Mouse (Mus musculus): ENCODE data around the gene Olfr224. TPM values are rescaled to one million over a fixed set of nuclear protein-coding genes. Genes with fewer than 3 reads are reported as not detected.

Olfr224 gene
- polyA plus RNA-seq, 1 experiment from 2014 or later: not detected

Other genes starting within 250 kb of the Olfr224 start
- 32.6 and 38.8 TPM in 2 replicates for gene Zfp672, start 240.2 kb downstream of the Olfr224 start, polyA plus RNA-seq (2015; fragmentation: Nextera tagmentation; extraction: Ambion mirVana)
- gene Sh3bp5l, start 239.8 kb downstream of the Olfr224 start, polyA plus RNA-seq (2015; fragmentation: Nextera tagmentation; extraction: Ambion mirVana): 35.7 and 36.9 TPM in 2 replicates
- gene Lypd8, start 191.5 kb downstream of the Olfr224 start, polyA plus RNA-seq (2015; fragmentation: Nextera tagmentation; extraction: Ambion mirVana): 0.23 TPM in 1 of 2 replicates, not detected in the other
- gene 1810065E05Rik, start 149.4 kb downstream of the Olfr224 start, polyA plus RNA-seq (2015; fragmentation: Nextera tagmentation; extraction: Ambion mirVana): not detected in 2 replicates
- gene Gm12253, start 138.0 kb downstream of the Olfr224 start, polyA plus RNA-seq (2015; fragmentation: Nextera tagmentation; extraction: Ambion mirVana): not detected in 2 replicates
- gene Lypd9, start 117.6 kb downstream of the Olfr224 start, polyA plus RNA-seq (2015; fragmentation: Nextera tagmentation; extraction: Ambion mirVana): not detected in 2 replicates
- not detected in 2 replicates for gene Olfr30, start 108.3 kb downstream of the Olfr224 start, polyA plus RNA-seq (2015; fragmentation: Nextera tagmentation; extraction: Ambion mirVana)
- gene Olfr332, start 78.0 kb downstream of the Olfr224 start, polyA plus RNA-seq (2015; fragmentation: Nextera tagmentation; extraction: Ambion mirVana): not detected in 2 replicates
- not detected in 2 replicates for gene Olfr331, start 68.0 kb downstream of the Olfr224 start, polyA plus RNA-seq (2015; fragmentation: Nextera tagmentation; extraction: Ambion mirVana)
- gene Olfr330, start 35.7 kb downstream of the Olfr224 start, polyA plus RNA-seq (2015; fragmentation: Nextera tagmentation; extraction: Ambion mirVana): not detected in 2 replicates
- gene Olfr329-ps, start 24.1 kb downstream of the Olfr224 start, polyA plus RNA-seq (2015; fragmentation: Nextera tagmentation; extraction: Ambion mirVana): not detected in 2 replicates
- 0.08 TPM in 1 of 2 replicates, not detected in the other for gene Olfr328, start 14.9 kb downstream of the Olfr224 start, polyA plus RNA-seq (2015; fragmentation: Nextera tagmentation; extraction: Ambion mirVana)
- not detected in 2 replicates for gene Olfr325, start 7.2 kb upstream of the Olfr224 start, polyA plus RNA-seq (2015; fragmentation: Nextera tagmentation; extraction: Ambion mirVana)
- gene Olfr324, start 24.6 kb upstream of the Olfr224 start, polyA plus RNA-seq (2015; fragmentation: Nextera tagmentation; extraction: Ambion mirVana): not detected in 2 replicates
- not detected in 2 replicates for gene 2210407C18Rik, start 45.5 kb upstream of the Olfr224 start, polyA plus RNA-seq (2015; fragmentation: Nextera tagmentation; extraction: Ambion mirVana)
- not detected in 2 replicates for gene Olfr323, start 59.9 kb upstream of the Olfr224 start, polyA plus RNA-seq (2015; fragmentation: Nextera tagmentation; extraction: Ambion mirVana)
- gene Trim58, start 69.9 kb upstream of the Olfr224 start, polyA plus RNA-seq (2015; fragmentation: Nextera tagmentation; extraction: Ambion mirVana): 0.09 and 0.11 TPM in 2 replicates
- gene Olfr322, start 88.2 kb upstream of the Olfr224 start, polyA plus RNA-seq (2015; fragmentation: Nextera tagmentation; extraction: Ambion mirVana): not detected in 2 replicates
- gene Olfr320, start 110.5 kb upstream of the Olfr224 start, polyA plus RNA-seq (2015; fragmentation: Nextera tagmentation; extraction: Ambion mirVana): not detected in 2 replicates
- gene Olfr319, start 128.6 kb upstream of the Olfr224 start, polyA plus RNA-seq (2015; fragmentation: Nextera tagmentation; extraction: Ambion mirVana): not detected in 2 replicates
- not detected in 2 replicates for gene Olfr318, start 153.5 kb upstream of the Olfr224 start, polyA plus RNA-seq (2015; fragmentation: Nextera tagmentation; extraction: Ambion mirVana)
- gene Olfr317, start 168.7 kb upstream of the Olfr224 start, polyA plus RNA-seq (2015; fragmentation: Nextera tagmentation; extraction: Ambion mirVana): not detected in 2 replicates
- not detected in 2 replicates for gene Olfr316, start 182.2 kb upstream of the Olfr224 start, polyA plus RNA-seq (2015; fragmentation: Nextera tagmentation; extraction: Ambion mirVana)
- gene Olfr315, start 202.6 kb upstream of the Olfr224 start, polyA plus RNA-seq (2015; fragmentation: Nextera tagmentation; extraction: Ambion mirVana): not detected in 2 replicates
- not detected in 2 replicates for gene Olfr314, start 212.4 kb upstream of the Olfr224 start, polyA plus RNA-seq (2015; fragmentation: Nextera tagmentation; extraction: Ambion mirVana)
- not detected in 2 replicates for gene Fam183b, start 231.4 kb upstream of the Olfr224 start, polyA plus RNA-seq (2015; fragmentation: Nextera tagmentation; extraction: Ambion mirVana)
- not detected in 2 replicates for gene Olfr313, start 244.4 kb upstream of the Olfr224 start, polyA plus RNA-seq (2015; fragmentation: Nextera tagmentation; extraction: Ambion mirVana)